Mouse (Mus musculus): ENCODE measurements around the gene Pla2g4e.

GRCm38 (mm10) chr2:120125461-120125860, 119.7 kb downstream of the Pla2g4e start:
- TF ChIP-seq POLR2A (IDR thresholded peaks at IDR 0.05; ENCODE audit: extremely low read depth, insufficient read depth, low read length) (no peak), CTCF (IDR thresholded peaks at IDR 0.05; ENCODE audit: extremely low read depth, insufficient read depth, low read length) (no peak)
